ENCODE assay signal across 8 mouse cellular contexts in genomic region chr13:55715908-55716510, GRCm38 (mm10). TPM values are rescaled to one million over a fixed set of nuclear protein-coding genes. Genes with fewer than 3 reads are reported as not detected.
DNase-seq lines count a peak whose midpoint lies in the region; ATAC-seq and TF ChIP-seq lines count a peak whose summit lies in the region.

No protein-coding gene starts in this region.

- peak overlapping the region; percentile 78 for H3K4me3 ChIP-seq in layer of hippocampus, adult 2 months
- no peak overlapping the region for H3K4me3 ChIP-seq in hindbrain, embryonic 12.5 days

- peak; percentile 14 for ATAC-seq in activated CD4-positive, CD25-positive, alpha-beta regulatory T cell, adult 4 months
- no peak for ATAC-seq in hindbrain, embryonic 12.5 days (ENCODE audit: low FRiP score)

- H3K36me3 ChIP-seq in hindbrain, embryonic 12.5 days, result peaks cover 32% of the 10 kb centered on the region

- DNase-seq in layer of hippocampus, adult 2 months (ENCODE audit: low spot score in 2 of 2), result no peak
- DNase-seq in layer of hippocampus, adult 8-10 months (ENCODE audit: low spot score in 2 of 2), result no peak
- DNase-seq in naive thymus-derived CD4-positive, alpha-beta T cell, adult 2 months (ENCODE audit: low read depth), result peak; percentile 66
- DNase-seq in left cerebral cortex, adult 8-10 months (ENCODE audit: low spot score in 2 of 2), result no peak
- no peak for DNase-seq in left cerebral cortex, postnatal 25 days (ENCODE audit: low spot score in 2 of 2)
- DNase-seq in retina, embryonic 14.5 days (ENCODE audit: low spot score), result no peak

- H3K9me3 ChIP-seq in hindbrain, embryonic 12.5 days (replicated peaks), result no peaks in the 10 kb centered on the region

- H3K27ac ChIP-seq in layer of hippocampus, adult 2 months, result no peak overlapping the region
- no peak overlapping the region for H3K27ac ChIP-seq in hindbrain, embryonic 12.5 days

- 89% methylated on average over 7 of the region's 7 CpGs for WGBS in hindbrain, embryonic 12.5 days

- no peak overlapping the region for H3K9ac ChIP-seq in hindbrain, embryonic 12.5 days

- H3K4me2 ChIP-seq in hindbrain, embryonic 12.5 days (replicated peaks), result peak overlapping the region; percentile 64

- H3K4me1 ChIP-seq in hindbrain, embryonic 12.5 days, result peaks cover 15% of the 10 kb centered on the region

- TF ChIP-seq CTCF in layer of hippocampus, adult 2 months (conservative IDR thresholded peaks at IDR 0.05), result no peak

- H3K27me3 ChIP-seq in hindbrain, embryonic 12.5 days, result no peaks in the 10 kb centered on the region

- intact Hi-C loops in left cerebral cortex, postnatal 25 days (cut with DNase I), result no loop called here

RNA-seq across cellular contexts. Expression of gene Txndc15, which starts 1.6 kb away (rescaled TPM):
- total RNA-seq in layer of hippocampus, adult 2 months (2021), result 10 to 100 TPM; 68.6 to 69.0 TPM
- total RNA-seq in layer of hippocampus, adult 8-10 months (2022), result 10 to 100 TPM; 68.6 to 75.2 (median 72.6) TPM
- polyA plus RNA-seq in activated CD4-positive, CD25-positive, alpha-beta regulatory T cell, adult 4 months (2017; shearing (Covaris generic)), result 10 to 100 TPM; 31.4 to 31.5 TPM
- 105 and 110 TPM in 2 replicates for polyA plus RNA-seq in hindbrain, embryonic 12.5 days (2016; fragmentation: Nextera tagmentation; extraction: Ambion mirVana)
- total RNA-seq in left cerebral cortex, adult 8-10 months (2022), result 10 to 100 TPM; 68.2 to 79.0 (median 74.8) TPM
- 10 to 100 TPM; 65.7 to 77.2 TPM for total RNA-seq in left cerebral cortex, postnatal 25 days (2021)

RNA-seq across cellular contexts. Expression of gene Pcbd2, which starts 11.2 kb away (rescaled TPM):
- 10 to 100 TPM; 33.2 to 35.2 TPM for total RNA-seq in layer of hippocampus, adult 2 months (2021)
- 10 to 100 TPM; 28.8 to 41.8 (median 38.5) TPM for total RNA-seq in layer of hippocampus, adult 8-10 months (2022)
- 10 to 100 TPM; 11.9 to 15.1 TPM for polyA plus RNA-seq in activated CD4-positive, CD25-positive, alpha-beta regulatory T cell, adult 4 months (2017; shearing (Covaris generic))
- polyA plus RNA-seq in hindbrain, embryonic 12.5 days (2016; fragmentation: Nextera tagmentation; extraction: Ambion mirVana), result 32.1 and 34.1 TPM in 2 replicates
- 10 to 100 TPM; 28.6 to 32.2 (median 31.0) TPM for total RNA-seq in left cerebral cortex, adult 8-10 months (2022)
- 10 to 100 TPM; 24.0 to 27.5 TPM for total RNA-seq in left cerebral cortex, postnatal 25 days (2021)

RNA-seq across cellular contexts. Expression of gene B230219D22Rik, which starts 23.1 kb away (rescaled TPM):
- 10 to 100 TPM; 75.1 to 75.5 TPM for total RNA-seq in layer of hippocampus, adult 2 months (2021)
- 10 to 100 TPM; 67.1 to 69.6 (median 68.9) TPM for total RNA-seq in layer of hippocampus, adult 8-10 months (2022)
- 10 to 100 TPM; 12.9 to 15.2 TPM for polyA plus RNA-seq in activated CD4-positive, CD25-positive, alpha-beta regulatory T cell, adult 4 months (2017; shearing (Covaris generic))
- 74.6 and 78.4 TPM in 2 replicates for polyA plus RNA-seq in hindbrain, embryonic 12.5 days (2016; fragmentation: Nextera tagmentation; extraction: Ambion mirVana)
- 10 to 100 TPM; 65.8 to 72.3 (median 68.7) TPM for total RNA-seq in left cerebral cortex, adult 8-10 months (2022)
- total RNA-seq in left cerebral cortex, postnatal 25 days (2021), result 10 to 100 TPM; 81.0 to 85.9 TPM
